Mouse (Mus musculus): Measurements from ENCODE around the gene Hmbs. TPM values are rescaled to one million over a fixed set of nuclear protein-coding genes. Genes with fewer than 3 reads are reported as not detected.
A peak's percentile ranks its signal among the peaks of the same experiment; 100 is the strongest.
"Not testable (repeated sequence)": the region's sequence is repeated elsewhere in the genome, so short reads cannot be mapped to it uniquely, and the experiment has no call there.

The Hmbs gene
- polyA plus RNA-seq, 1 experiment from 2014 or later = 175 TPM

GRCm38 (mm10) chr9:44341487-44341886 lies 2.5 kb downstream of the Hmbs start:
- peaks cover 67% of the 10 kb centered on the region for H3K36me3 ChIP-seq (replicated peaks)
- H3K27ac ChIP-seq (replicated peaks) = peak overlapping the region; percentile 48
- DNase-seq (ENCODE audit: low spot score) = no peak
- no peaks in the 10 kb centered on the region for H3K27me3 ChIP-seq (replicated peaks; ENCODE audit: low read depth, poor library complexity, severe bottlenecking)
- peak overlapping the region; percentile 91 for H3K4me3 ChIP-seq
- peaks cover 38% of the 10 kb centered on the region for H3K4me1 ChIP-seq
- H3K9me3 ChIP-seq = no peaks in the 10 kb centered on the region
- WGBS = 91% methylated on average over 5 of the region's 5 CpGs

- Histone ChIP-seq H3K4me3 (0 out of 2 replicates have a peak overlapping the region, but pooled peaks have one; percentile 25), H3K36me3 (replicated peaks) (peaks cover 66% of the 10 kb centered on the region), H3K4me1 (peaks cover 33% of the 10 kb centered on the region), H3K9me3 (peaks cover 4% of the 10 kb centered on the region), H3K27me3 (replicated peaks; ENCODE audit: low read depth, poor library complexity, severe bottlenecking) (no peaks in the 10 kb centered on the region), H3K27ac (replicated peaks) (no peak overlapping the region)
- no peak for DNase-seq (ENCODE audit: low spot score)
- 90% methylated on average over 5 of the region's 5 CpGs for WGBS
Observed at GRCm38 (mm10) chr9:44338574-44338973, 5.5 kb downstream of the Hmbs start.

- 68% methylated on average over 9 of the region's 9 CpGs for WGBS
- Histone ChIP-seq H3K27ac (replicated peaks) (no peak overlapping the region), H3K4me1 (peaks cover 23% of the 10 kb centered on the region), H3K9me3 (peaks cover 6% of the 10 kb centered on the region), H3K36me3 (replicated peaks) (peaks cover 75% of the 10 kb centered on the region), H3K27me3 (replicated peaks; ENCODE audit: low read depth, poor library complexity, severe bottlenecking) (no peaks in the 10 kb centered on the region), H3K4me3 (peak overlapping the region; percentile 99)
- no peak for DNase-seq (ENCODE audit: low spot score)
Observed at GRCm38 (mm10) chr9:44337436-44338169, 6.4 kb downstream of the Hmbs start.

GRCm38 (mm10) chr9:44336964-44337363 lies 7.1 kb downstream of the Hmbs start:
- Histone ChIP-seq H3K4me1 (peaks cover 17% of the 10 kb centered on the region), H3K9me3 (peaks cover 6% of the 10 kb centered on the region), H3K27ac (replicated peaks) (peak overlapping the region; percentile 1; the same call in 1 of the 2 replicates), H3K4me3 (peak overlapping the region; percentile 99), H3K27me3 (replicated peaks; ENCODE audit: low read depth, poor library complexity, severe bottlenecking) (no peaks in the 10 kb centered on the region), H3K36me3 (replicated peaks) (peaks cover 79% of the 10 kb centered on the region)
- no peak for DNase-seq (ENCODE audit: low spot score)
- 79% methylated on average over 3 of the region's 3 CpGs for WGBS

GRCm38 (mm10) chr9:44336513-44336912 lies 7.5 kb downstream of the Hmbs start:
- Histone ChIP-seq H3K4me3 (peak overlapping the region; percentile 99), H3K36me3 (replicated peaks) (peaks cover 79% of the 10 kb centered on the region), H3K27ac (replicated peaks) (peak overlapping the region; percentile 1; the same call in 1 of the 2 replicates), H3K4me1 (peaks cover 16% of the 10 kb centered on the region)
- not testable (repeated sequence) for DNase-seq (ENCODE audit: low spot score); H3K27me3 ChIP-seq (replicated peaks; ENCODE audit: low read depth, poor library complexity, severe bottlenecking); H3K9me3 ChIP-seq
- WGBS = 44% methylated on average over 4 of the region's 4 CpGs

- WGBS = 5% methylated on average over 5 of the region's 5 CpGs
- DNase-seq (ENCODE audit: low spot score) = no peak
- H3K27me3 ChIP-seq (replicated peaks; ENCODE audit: low read depth, poor library complexity, severe bottlenecking) = no peaks in the 10 kb centered on the region
- H3K9me3 ChIP-seq = peaks cover 6% of the 10 kb centered on the region
- H3K36me3 ChIP-seq (replicated peaks) = peaks cover 79% of the 10 kb centered on the region
- peak overlapping the region; percentile 98 for H3K27ac ChIP-seq (replicated peaks)
- peaks cover 16% of the 10 kb centered on the region for H3K4me1 ChIP-seq
- peak overlapping the region; percentile 99 for H3K4me3 ChIP-seq
Observed at GRCm38 (mm10) chr9:44336093-44336406, 8.0 kb downstream of the Hmbs start.

GRCm38 (mm10) chr9:44335331-44336092 lies 8.5 kb downstream of the Hmbs start:
- Histone ChIP-seq H3K4me3 (peak overlapping the region; percentile 99), H3K27me3 (replicated peaks; ENCODE audit: low read depth, poor library complexity, severe bottlenecking) (no peaks in the 10 kb centered on the region), H3K27ac (replicated peaks) (peak overlapping the region; percentile 98), H3K9me3 (peaks cover 6% of the 10 kb centered on the region), H3K4me1 (peaks cover 16% of the 10 kb centered on the region), H3K36me3 (replicated peaks) (peaks cover 79% of the 10 kb centered on the region)
- peak; percentile 59 for DNase-seq (ENCODE audit: low spot score)
- WGBS = under 1% methylated on average over 50 of the region's 50 CpGs

- H3K27ac ChIP-seq (replicated peaks) = peak within 1 kb of the TSS; percentile 98
- no peaks in the 10 kb centered on the region for H3K27me3 ChIP-seq (replicated peaks; ENCODE audit: low read depth, poor library complexity, severe bottlenecking)
- H3K4me1 ChIP-seq = peaks cover 16% of the 10 kb centered on the region
- peak within 1 kb of the TSS; percentile 99 for H3K4me3 ChIP-seq
- peaks cover 6% of the 10 kb centered on the region for H3K9me3 ChIP-seq
- under 1% methylated on average over 91 of the region's 91 CpGs for WGBS
- DNase-seq (ENCODE audit: low spot score) = peak; percentile 98
- peaks cover 81% of the 10 kb centered on the region for H3K36me3 ChIP-seq (replicated peaks)
Observed at GRCm38 (mm10) chr9:44334396-44335330, 9.4 kb downstream of the Hmbs start, which contains the start of gene H2afx. H2afx (plus strand) TSS chr9:44334694.

- Histone ChIP-seq H3K4me3 (peak overlapping the region; percentile 99; the same call in 1 of the 2 replicates), H3K36me3 (replicated peaks) (peaks cover 81% of the 10 kb centered on the region), H3K9me3 (peaks cover 6% of the 10 kb centered on the region), H3K27ac (replicated peaks) (peak overlapping the region; percentile 98), H3K4me1 (peaks cover 19% of the 10 kb centered on the region), H3K27me3 (replicated peaks; ENCODE audit: low read depth, poor library complexity, severe bottlenecking) (no peaks in the 10 kb centered on the region)
- DNase-seq (ENCODE audit: low spot score) = no peak
- WGBS = 95% methylated on average over 13 of the region's 13 CpGs
Observed at GRCm38 (mm10) chr9:44332918-44333638, 10.9 kb downstream of the Hmbs start.

- WGBS = 96% methylated on average over 6 of the region's 6 CpGs
- Histone ChIP-seq H3K36me3 (replicated peaks) (peaks cover 62% of the 10 kb centered on the region), H3K4me1 (peaks cover 19% of the 10 kb centered on the region), H3K4me3 (no peak overlapping the region), H3K9me3 (peaks cover 6% of the 10 kb centered on the region), H3K27ac (replicated peaks) (no peak overlapping the region), H3K27me3 (replicated peaks; ENCODE audit: low read depth, poor library complexity, severe bottlenecking) (no peaks in the 10 kb centered on the region)
- DNase-seq (ENCODE audit: low spot score) = no peak
Observed at GRCm38 (mm10) chr9:44330736-44331135, 13.3 kb downstream of the Hmbs start.

- H3K27ac ChIP-seq (replicated peaks) = no peak overlapping the region
- H3K9me3 ChIP-seq = no peaks in the 10 kb centered on the region
- no peaks in the 10 kb centered on the region for H3K27me3 ChIP-seq (replicated peaks; ENCODE audit: low read depth, poor library complexity, severe bottlenecking)
- no peak for DNase-seq (ENCODE audit: low spot score)
- peaks cover 21% of the 10 kb centered on the region for H3K4me1 ChIP-seq
- H3K4me3 ChIP-seq = peak overlapping the region; percentile 91
- peaks cover 49% of the 10 kb centered on the region for H3K36me3 ChIP-seq (replicated peaks)
- WGBS = 85% methylated on average over 5 of the region's 5 CpGs
Observed at GRCm38 (mm10) chr9:44327926-44328325, 16.1 kb downstream of the Hmbs start.
